Mouse (Mus musculus) kidney, embryonic 14.5 days (tissue): ENCODE data around the gene Olfr5. TPM values are rescaled to one million over a fixed set of nuclear protein-coding genes. Genes with fewer than 3 reads are reported as not detected.

Experiments used
- ATAC-seq: fragments of 200-750 bp; cut with Nextera tagmentation; 2 replicates; pipeline ENCODE4 v1.8.0; 2017; ENCODE audit warnings: moderate number of reproducible peaks, mild to moderate bottlenecking, moderate TSS enrichment, moderate library complexity; ENCODE audit not compliant: low FRiP score, low TSS enrichment
- H3K27ac ChIP-seq: fragments of 300-500 bp; sonication (generic); 2 replicates; pipeline ENCODE4 v1.5.1; 2014; ENCODE audit warnings: low read depth, mild to moderate bottlenecking, low read length, moderate library complexity, mixed read lengths
- H3K27me3 ChIP-seq: fragments of 300-500 bp; sonication (generic); 2 replicates; pipeline ENCODE4 v1.6.1; 2014; ENCODE audit warnings: mild to moderate bottlenecking, low read length; ENCODE audit not compliant: control insufficient read depth, insufficient read depth
- H3K36me3 ChIP-seq: fragments of 300-500 bp; sonication (generic); 2 replicates; pipeline ENCODE4 v1.6.1; 2014; ENCODE audit warnings: low read length, mixed read lengths; ENCODE audit not compliant: control insufficient read depth, insufficient read depth
- H3K4me1 ChIP-seq: fragments of 300-500 bp; sonication (generic); 2 replicates; pipeline ENCODE4 v1.6.1; 2014; ENCODE audit warnings: low read length, mixed read lengths; ENCODE audit not compliant: control insufficient read depth, insufficient read depth
- H3K4me2 ChIP-seq: fragments of 300-500 bp; sonication (generic); replicated peaks from 2 replicates; pipeline ENCODE4 v1.6.1; 2014; ENCODE audit warnings: low read depth, mild to moderate bottlenecking, low read length
- H3K4me3 ChIP-seq: fragments of 300-500 bp; sonication (generic); 2 replicates; pipeline ENCODE4 v1.5.1; 2014; ENCODE audit warnings: mild to moderate bottlenecking, low read length
- H3K9ac ChIP-seq: fragments of 300-500 bp; sonication (generic); 2 replicates; pipeline ENCODE4 v1.6.1; 2014; ENCODE audit warnings: low read depth, mild to moderate bottlenecking, low read length, moderate library complexity
- H3K9me3 ChIP-seq: fragments of 300-500 bp; sonication (generic); 2 replicates; pipeline ENCODE4 v1.6.1; 2016; ENCODE audit warnings: low read length; ENCODE audit not compliant: control insufficient read depth
- WGBS: fragments of 180-500 bp; shearing (Covaris S2); extraction: QIAGEN DNeasy Blood & Tissue Kit; methylation state at CpG from one replicate; pipeline ENCODE4 v1.1.7; 2014; 5-methylcytosine and 5-hydroxymethylcytosine counted together
- polyA plus RNA-seq: library from polyadenylated mRNA; unstranded; fragments of >200 nt; fragmentation: Nextera tagmentation; extraction: Ambion mirVana; gene quantifications from 2 replicates; pipeline ENCODE4 v1.2.1, GENCODE M21; 2014

Olfr5 gene
- polyA plus RNA-seq, 1 experiment from 2014 or later = not detected

DNA sequence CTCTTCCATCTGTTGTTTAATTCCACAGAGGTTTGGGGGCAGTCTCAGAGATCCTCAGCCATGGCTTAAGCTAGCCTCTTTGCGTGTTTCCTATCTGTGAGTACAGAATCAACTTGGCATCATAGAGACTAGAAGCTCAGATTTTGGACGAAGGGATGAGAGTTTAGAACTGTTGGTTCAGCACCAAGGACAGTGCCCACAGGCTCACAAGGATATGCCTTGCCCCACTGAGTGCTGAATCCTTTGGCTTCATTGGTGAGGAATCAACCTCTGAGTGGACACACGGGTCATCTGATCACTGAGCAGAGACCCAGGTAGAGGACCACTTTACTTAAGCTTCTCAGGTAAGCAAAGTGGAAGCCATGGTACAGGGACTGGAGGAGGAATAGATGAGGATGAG is 30.3 kb downstream of the Olfr5 start:
- H3K4me1 ChIP-seq = no peaks in the 10 kb centered on the region
- no peak overlapping the region for H3K4me3 ChIP-seq
- no peak overlapping the region for H3K27ac ChIP-seq
- H3K9ac ChIP-seq = no peak overlapping the region
- no peaks in the 10 kb centered on the region for H3K27me3 ChIP-seq
- H3K36me3 ChIP-seq = no peaks in the 10 kb centered on the region
- peaks cover 4% of the 10 kb centered on the region; the same call in 1 of the 2 replicates for H3K9me3 ChIP-seq
- H3K4me2 ChIP-seq = no peak overlapping the region
- 40% methylated on average over 3 of the region's 3 CpGs for WGBS
- ATAC-seq = no peak

DNA sequence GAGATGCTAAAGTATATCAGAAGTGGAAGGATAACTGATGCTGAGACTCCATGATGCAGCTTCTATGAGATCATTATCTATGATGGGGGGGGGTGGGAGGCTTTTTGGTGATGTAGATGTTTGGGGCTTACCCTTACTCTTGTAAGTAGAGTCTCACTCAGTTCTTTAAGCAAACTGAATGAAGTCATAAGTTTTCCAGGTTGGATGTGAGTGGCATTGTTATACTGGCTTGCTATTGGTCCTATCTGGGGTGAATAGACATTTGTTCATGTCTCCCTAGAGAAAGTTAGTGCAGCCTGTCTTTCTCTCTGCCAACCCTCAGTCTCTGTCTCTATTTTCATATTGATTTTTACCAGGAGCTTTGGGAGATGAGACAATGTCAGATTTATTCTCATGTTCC is 30.9 kb downstream of the Olfr5 start, which contains the start of gene Olfr1336:
TSS of gene Olfr1336 (plus strand) at position 301 of the 400 bp plus-strand sequence.
- H3K4me2 ChIP-seq = no peak within 1 kb of the TSS
- H3K27me3 ChIP-seq = no peaks in the 10 kb centered on the region
- H3K27ac ChIP-seq = no peak within 1 kb of the TSS
- no peak within 1 kb of the TSS for H3K9ac ChIP-seq
- H3K4me1 ChIP-seq = no peaks in the 10 kb centered on the region
- no peak within 1 kb of the TSS for H3K4me3 ChIP-seq
- no peaks in the 10 kb centered on the region for H3K36me3 ChIP-seq
- ATAC-seq = no peak
- H3K9me3 ChIP-seq = peaks cover 8% of the 10 kb centered on the region; the same call in 1 of the 2 replicates

DNA sequence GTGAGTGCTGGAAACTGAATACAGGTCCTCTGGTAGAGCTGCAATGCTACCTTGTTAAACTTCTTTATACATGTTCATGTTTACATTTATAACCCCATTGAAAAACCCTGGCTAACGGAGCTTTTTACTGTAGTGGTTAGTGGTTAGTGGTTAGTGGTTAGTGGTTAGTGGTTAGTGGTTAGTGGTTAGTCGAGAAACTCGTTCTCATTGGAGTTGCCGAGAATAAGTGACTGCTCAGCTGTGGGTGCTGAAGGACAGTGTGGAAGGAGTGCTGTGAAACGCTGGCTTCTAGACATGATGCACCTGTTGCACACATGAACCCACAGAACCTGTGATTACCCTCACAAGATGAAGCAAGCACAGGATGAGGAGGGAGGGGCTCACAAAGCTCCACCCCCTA is 39.0 kb downstream of the Olfr5 start:
- Histone ChIP-seq H3K9me3 (peaks cover 5% of the 10 kb centered on the region; the same call in 1 of the 2 replicates), H3K4me1 (no peaks in the 10 kb centered on the region), H3K4me2 (no peak overlapping the region), H3K9ac (no peak overlapping the region), H3K4me3 (no peak overlapping the region), H3K27ac (no peak overlapping the region), H3K27me3 (no peaks in the 10 kb centered on the region), H3K36me3 (no peaks in the 10 kb centered on the region)
- 82% methylated on average over 5 of the region's 5 CpGs for WGBS
- no peak for ATAC-seq

DNA sequence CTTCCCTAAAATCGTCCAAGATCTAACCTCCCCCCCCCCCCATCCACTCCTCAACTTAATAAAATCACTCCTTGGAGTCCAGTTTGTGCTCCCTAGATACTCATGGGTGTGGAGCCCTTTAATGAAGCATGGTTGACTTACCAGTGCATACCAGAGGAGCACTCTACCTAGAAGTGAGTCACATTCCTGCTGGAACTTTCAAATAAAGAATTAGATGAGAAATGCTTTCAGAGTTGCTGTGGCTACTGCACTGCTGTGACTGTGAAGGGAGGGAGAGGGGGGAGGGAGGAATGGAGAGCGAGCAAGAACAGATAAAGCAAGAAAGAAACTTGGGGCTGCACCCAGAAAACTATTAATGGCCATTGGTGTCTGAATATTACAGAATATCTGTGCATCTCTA is 45.6 kb downstream of the Olfr5 start:
- no peak for ATAC-seq
- Histone ChIP-seq H3K27me3 (no peaks in the 10 kb centered on the region), H3K36me3 (no peaks in the 10 kb centered on the region), H3K9ac (no peak overlapping the region), H3K4me1 (no peaks in the 10 kb centered on the region), H3K4me3 (no peak overlapping the region), H3K4me2 (no peak overlapping the region), H3K27ac (no peak overlapping the region), H3K9me3 (no peaks in the 10 kb centered on the region)
- WGBS = 57% methylated on average over 2 of the region's 2 CpGs

DNA sequence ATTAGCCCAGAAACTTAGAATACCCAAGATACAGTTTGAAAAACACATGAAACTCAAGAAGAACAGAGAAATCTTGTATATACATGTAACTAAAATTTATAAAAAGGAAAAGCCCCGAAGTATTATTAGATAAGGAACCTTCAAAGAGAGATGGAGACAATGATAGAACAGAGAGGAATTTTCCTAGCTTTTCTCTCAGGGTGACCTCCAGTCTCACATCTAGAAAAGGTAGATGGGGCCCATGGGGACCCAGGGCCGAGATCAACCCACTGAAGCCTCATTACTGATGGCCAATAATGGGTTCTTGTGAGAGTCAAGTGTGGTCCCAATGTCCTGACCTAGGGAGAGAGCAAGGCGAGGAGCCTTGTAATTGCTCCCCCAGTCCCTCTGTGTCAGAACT is 48.4 kb downstream of the Olfr5 start, which contains the start of gene Olfr1344:
TSS of gene Olfr1344 (plus strand) at position 301 of the 400 bp plus-strand sequence.
- WGBS = 71% methylated on average over 3 of the region's 3 CpGs
- Histone ChIP-seq H3K9ac (no peak within 1 kb of the TSS), H3K27me3 (no peaks in the 10 kb centered on the region), H3K27ac (no peak within 1 kb of the TSS), H3K4me1 (no peaks in the 10 kb centered on the region), H3K9me3 (no peaks in the 10 kb centered on the region), H3K36me3 (no peaks in the 10 kb centered on the region), H3K4me3 (no peak within 1 kb of the TSS), H3K4me2 (no peak within 1 kb of the TSS)
- no peak for ATAC-seq

DNA sequence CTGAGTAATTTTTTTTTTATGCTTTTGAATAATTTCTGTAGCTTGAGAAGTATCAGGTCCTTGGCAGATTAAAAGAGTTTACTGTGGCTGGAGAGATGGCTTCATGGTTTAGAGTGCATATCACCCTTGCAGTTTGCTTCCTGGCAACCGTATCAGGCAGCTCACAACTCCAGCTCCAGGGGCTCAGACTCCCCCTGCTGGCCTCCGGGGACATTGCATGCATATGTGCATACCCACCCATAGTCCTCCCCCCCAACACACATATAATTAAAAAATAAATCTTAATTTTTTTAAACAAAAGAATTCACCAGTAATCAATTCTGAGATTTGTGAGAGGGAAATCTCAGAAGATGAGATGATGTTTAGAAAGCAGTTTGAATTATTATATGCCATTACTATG is 56.4 kb downstream of the Olfr5 start:
- Histone ChIP-seq H3K27me3 (no peaks in the 10 kb centered on the region), H3K27ac (no peak overlapping the region), H3K9me3 (peaks cover 4% of the 10 kb centered on the region; the same call in 1 of the 2 replicates), H3K9ac (no peak overlapping the region), H3K4me3 (no peak overlapping the region), H3K36me3 (no peaks in the 10 kb centered on the region), H3K4me2 (no peak overlapping the region), H3K4me1 (no peaks in the 10 kb centered on the region)
- WGBS = 34% methylated on average over 2 of the region's 2 CpGs
- no peak for ATAC-seq

DNA sequence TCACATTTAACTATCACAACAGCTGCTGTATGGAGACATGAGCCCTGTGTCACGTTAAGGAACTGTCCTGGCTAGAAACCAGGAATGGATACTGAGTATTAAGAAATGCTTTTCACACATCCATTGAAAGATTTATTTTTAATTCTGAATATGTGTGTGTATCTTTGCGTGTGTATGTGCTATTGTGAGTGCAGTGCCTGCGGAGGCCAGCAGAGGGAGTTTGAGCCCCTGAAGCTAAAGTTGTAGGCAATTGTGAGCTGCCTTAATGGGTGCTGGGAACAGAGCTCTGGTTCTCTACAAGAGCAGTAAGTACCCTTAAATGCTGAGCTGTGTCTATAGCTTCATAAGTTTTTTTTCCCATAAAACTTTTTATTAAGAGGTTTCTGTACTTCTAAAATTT is 57.4 kb downstream of the Olfr5 start:
- WGBS = 82% methylated on average over 3 of the region's 3 CpGs
- Histone ChIP-seq H3K27me3 (no peaks in the 10 kb centered on the region), H3K36me3 (no peaks in the 10 kb centered on the region), H3K9ac (no peak overlapping the region), H3K4me1 (no peaks in the 10 kb centered on the region), H3K4me2 (no peak overlapping the region), H3K9me3 (peaks cover 4% of the 10 kb centered on the region; the same call in 1 of the 2 replicates), H3K27ac (no peak overlapping the region), H3K4me3 (no peak overlapping the region)
- no peak for ATAC-seq

Other genes with a start within 250 kb of the Olfr5 start
- not detected in 2 replicates for gene Epp13, start 234.2 kb downstream of the Olfr5 start, polyA plus RNA-seq
- 4.4 and 4.8 TPM in 2 replicates for gene Zfp667, start 200.4 kb downstream of the Olfr5 start, polyA plus RNA-seq
- 4.1 and 5.5 TPM in 2 replicates for gene Zfp583, start 155.7 kb downstream of the Olfr5 start, polyA plus RNA-seq
- gene Gm3854, start 143.2 kb downstream of the Olfr5 start, polyA plus RNA-seq = 2.6 TPM in 2 replicates
- 2.1 TPM in 2 replicates for gene Zfp78, start 123.7 kb downstream of the Olfr5 start, polyA plus RNA-seq
- gene Zfp28, start 103.6 kb downstream of the Olfr5 start, polyA plus RNA-seq = 7.5 and 8.7 TPM in 2 replicates
- not detected in 2 replicates for gene Smim17, start 88.2 kb downstream of the Olfr5 start, polyA plus RNA-seq
- not detected in 2 replicates for gene Gm20715, start 76.7 kb downstream of the Olfr5 start, polyA plus RNA-seq
- gene Olfr1344, start 48.3 kb downstream of the Olfr5 start, polyA plus RNA-seq = not detected in 2 replicates
- gene Olfr1336, start 30.8 kb downstream of the Olfr5 start, polyA plus RNA-seq = not detected in 2 replicates
- not detected in 2 replicates for gene Olfr1346, start 19.8 kb downstream of the Olfr5 start, polyA plus RNA-seq
- gene Olfr1347, start 12.8 kb upstream of the Olfr5 start, polyA plus RNA-seq = not detected in 2 replicates
- gene Olfr1348, start 21.8 kb upstream of the Olfr5 start, polyA plus RNA-seq = not detected in 2 replicates
- not detected in 2 replicates for gene Olfr1349, start 36.0 kb upstream of the Olfr5 start, polyA plus RNA-seq
- not detected in 2 replicates for gene Olfr1350, start 77.9 kb upstream of the Olfr5 start, polyA plus RNA-seq
- 4.7 and 6.0 TPM in 2 replicates for gene Zim1, start 209.5 kb upstream of the Olfr5 start, polyA plus RNA-seq
- 111 and 222 TPM in 2 replicates for gene Peg3, start 243.5 kb upstream of the Olfr5 start, polyA plus RNA-seq
- gene Usp29, start 243.6 kb upstream of the Olfr5 start, polyA plus RNA-seq = 9.3 and 9.5 TPM in 2 replicates